Mouse (Mus musculus): ENCODE results near the gene Akap6. TPM values are rescaled to one million over a fixed set of nuclear protein-coding genes. Genes with fewer than 3 reads are reported as not detected.
"Not testable (repeated sequence)": the region's sequence is repeated elsewhere in the genome, so short reads cannot be mapped to it uniquely, and the experiment has no call there.

The Akap6 gene
- total RNA-seq, 2 experiments from 2014 or later: 120 to 125 TPM

DNA sequence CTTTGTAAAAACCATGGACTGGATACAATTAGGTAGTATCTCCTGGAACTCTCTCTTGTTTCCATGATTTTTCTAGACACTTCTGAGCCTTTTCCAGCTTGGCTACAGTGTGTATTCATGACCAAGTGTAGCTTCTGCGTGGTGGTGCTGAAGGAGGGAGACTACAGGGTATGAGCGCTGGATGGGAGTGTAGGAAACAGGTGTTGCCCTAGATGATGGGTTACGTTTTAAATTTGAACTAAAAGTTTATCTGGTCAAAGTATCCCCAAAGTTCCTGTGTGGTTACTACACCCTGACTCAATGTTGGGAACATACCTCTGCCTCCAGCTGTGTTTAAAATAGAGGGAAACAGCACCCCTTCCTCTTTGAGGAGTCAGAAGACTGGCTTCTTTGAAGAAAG is 12.2 kb downstream of the Akap6 start:
- no peak for DNase-seq
- intact Hi-C loops (cut with DNase I): no loop called here

DNA sequence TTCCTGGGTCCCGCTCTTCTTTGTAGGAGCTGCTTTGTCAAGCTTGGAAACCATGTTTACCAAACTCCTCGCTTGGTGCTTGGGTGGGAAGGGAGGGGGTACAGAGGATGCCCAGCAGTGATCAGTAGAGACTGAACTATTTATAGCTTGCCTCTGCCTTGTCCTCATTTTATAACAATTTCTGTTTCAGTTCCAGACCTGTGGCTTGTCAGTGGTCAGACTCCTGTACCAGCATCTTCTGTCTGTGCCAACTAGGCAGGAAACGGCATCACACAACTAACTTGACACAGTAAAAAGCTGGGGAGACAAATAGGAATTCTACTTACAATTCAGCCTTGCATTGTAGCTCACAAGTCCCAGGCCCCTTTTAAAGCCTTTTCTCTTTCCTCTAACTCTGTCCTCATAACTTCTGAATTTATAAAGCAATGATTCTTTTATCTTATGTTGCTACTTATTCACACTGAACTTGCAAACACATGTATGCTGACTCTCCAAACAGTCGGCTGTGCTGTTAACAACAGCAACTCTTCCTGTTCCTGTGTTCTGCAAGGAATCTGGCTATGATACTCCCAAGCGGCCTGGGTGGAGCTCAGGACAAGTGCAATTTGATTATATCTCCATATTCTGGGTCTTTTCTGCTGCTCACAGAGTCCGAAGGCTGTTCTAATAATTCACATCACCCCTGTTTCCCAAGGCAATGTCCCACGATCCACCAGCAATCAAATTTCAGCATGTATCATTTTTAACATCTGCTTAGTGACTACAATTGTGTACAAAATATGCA is 12.9 kb downstream of the Akap6 start:
- no peak for DNase-seq
- intact Hi-C loops (cut with DNase I): no loop called here

DNA sequence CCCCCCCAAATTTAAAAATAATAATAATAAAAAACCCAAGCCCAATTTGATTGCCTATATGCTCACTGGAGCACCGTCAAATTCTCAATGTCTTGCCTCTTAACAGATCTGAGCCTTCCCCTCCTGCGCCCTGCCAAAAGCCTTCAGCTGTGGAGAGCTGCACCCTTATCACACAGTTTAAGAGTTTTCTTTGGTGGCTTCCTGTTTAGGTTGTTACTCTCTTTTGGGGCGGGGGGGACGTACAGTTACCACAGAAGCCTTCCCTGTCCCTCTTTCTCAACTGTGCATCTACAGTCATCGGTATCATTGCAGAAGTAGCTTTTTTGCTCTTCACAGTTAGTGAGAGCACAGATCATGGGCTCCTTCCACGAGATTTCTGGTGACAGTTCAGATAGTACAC is 19.2 kb downstream of the Akap6 start:
- intact Hi-C loops (cut with DNase I): no loop called here
- no peak for DNase-seq

DNA sequence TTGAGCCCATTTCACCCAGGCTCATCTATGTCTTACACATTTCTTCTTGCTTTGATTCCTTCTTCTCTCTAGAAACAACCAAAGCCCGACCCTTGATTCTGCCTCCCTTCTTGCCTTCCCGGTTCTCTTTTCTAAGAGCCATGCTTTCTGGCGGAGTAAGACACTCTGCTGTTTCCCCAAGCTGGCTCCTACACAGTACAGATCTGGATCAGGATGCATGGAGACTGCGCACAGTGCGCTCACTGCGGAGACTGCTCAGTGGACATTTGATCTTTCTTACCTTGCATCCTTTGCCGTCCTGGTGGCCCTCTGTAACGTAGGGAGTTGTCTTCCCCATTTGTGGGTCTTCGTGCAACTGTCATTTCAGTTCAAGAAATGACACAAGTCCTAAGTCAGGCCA is 20.0 kb downstream of the Akap6 start:
- intact Hi-C loops (cut with DNase I): no loop called here
- DNase-seq: no peak

DNA sequence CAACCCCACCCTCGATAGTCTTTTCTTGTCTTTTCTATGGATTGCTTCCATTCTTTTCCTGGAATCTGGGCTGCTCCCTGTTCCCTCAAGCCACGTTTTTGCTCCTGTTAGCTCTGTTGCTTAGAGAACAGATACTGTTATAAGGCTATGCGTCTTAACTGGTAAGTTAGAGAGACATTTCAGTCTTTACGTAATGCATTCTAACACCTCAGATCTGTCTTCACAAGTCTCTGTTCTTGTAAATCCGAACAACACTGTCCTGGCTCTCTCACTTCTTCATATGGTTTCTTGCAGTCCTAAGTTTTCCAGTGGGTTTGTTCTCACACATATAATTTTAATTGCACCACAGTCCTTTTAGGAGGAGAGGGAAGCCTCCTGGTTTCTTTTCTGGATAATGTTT is 20.5 kb downstream of the Akap6 start:
- no peak for DNase-seq
- intact Hi-C loops (cut with DNase I): no loop called here

DNA sequence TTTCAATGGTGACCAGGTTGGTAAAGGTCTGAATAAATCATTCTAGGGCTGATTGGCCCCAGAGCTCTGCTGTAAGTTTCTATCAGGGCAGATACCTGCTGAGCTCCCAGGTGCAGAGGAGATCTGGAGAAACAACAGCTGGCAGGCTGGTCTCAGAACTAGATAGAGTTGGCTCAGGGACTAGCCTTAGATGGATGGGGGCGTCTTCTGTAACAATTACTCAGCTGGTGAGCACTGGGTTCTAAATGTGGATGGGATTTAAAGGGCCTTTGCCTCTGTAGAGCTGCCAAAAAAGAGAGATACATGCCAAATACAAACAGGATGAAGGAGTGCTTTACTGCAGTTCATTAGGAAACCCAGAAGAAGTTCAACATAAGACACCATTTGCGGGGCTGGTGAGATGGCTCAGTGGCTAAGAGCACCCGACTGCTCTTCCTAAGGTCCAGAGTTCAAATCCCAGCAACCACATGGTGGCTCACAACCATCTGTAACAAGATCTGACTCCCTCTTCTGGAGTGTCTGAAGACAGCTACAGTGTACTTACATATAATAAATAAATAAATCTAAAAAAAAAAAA is 24.9 kb downstream of the Akap6 start:
- DNase-seq: peak; percentile 15
- intact Hi-C loops (cut with DNase I): not testable (repeated sequence)

DNA sequence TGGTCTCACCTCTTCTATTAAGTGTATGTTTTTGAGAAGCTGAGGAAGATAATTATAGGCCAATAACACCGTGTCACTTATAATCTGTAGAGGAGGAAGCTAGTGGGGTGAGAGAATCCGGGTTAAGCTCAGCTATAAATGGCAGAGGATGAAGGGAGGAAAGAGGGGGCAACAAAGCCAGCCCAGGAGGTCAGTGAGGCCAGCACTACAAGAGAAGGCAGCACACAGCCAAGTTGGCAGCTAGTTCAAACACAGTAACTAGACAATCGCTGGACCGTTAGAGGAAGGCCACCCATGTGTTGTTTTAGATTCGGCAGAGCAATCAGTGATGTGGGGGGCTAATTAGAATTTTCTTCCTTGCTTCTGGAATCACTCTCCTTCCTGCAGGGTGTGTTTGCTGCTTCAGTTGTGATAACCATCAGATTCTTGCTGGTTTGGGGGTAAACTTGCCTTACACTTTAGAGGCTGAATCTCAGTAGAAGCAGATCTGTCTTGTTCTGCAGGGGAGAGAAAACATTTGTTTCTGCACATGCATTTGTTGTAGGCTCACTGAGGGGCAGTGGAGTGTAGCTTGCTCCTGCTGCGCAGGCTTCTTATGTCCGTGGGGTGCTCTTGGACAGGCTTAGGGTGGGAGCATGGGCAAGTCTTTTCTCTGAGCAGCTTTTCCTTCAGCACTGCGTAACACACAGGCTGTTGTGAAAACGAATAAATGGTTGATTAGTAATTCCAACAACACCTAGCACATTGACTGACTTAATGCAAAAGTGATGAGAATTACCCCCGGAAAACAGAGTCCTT is 27.4 kb downstream of the Akap6 start:
- intact Hi-C loops (cut with DNase I): no loop called here
- DNase-seq: peak; percentile 60

DNA sequence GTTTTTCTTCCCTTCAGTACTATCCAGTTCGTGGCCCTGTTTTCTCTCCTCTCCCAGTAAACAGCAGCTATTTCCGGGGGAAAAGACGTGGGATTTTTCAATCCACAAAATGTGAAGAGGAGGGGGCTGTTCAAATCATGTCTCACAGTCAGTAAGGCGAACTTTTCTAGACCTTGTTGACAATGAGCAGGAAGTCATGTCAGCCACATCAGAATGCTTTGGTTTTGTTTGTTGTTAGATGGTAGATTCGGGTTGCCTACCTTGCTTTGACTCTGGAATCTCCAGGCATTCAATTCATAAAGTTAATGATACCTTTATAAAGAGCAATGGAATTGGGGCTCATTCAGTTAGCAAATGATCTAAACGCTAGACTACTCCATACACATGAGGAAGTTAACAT is 30.2 kb downstream of the Akap6 start:
- intact Hi-C loops (cut with DNase I): no loop called here
- no peak for DNase-seq

DNA sequence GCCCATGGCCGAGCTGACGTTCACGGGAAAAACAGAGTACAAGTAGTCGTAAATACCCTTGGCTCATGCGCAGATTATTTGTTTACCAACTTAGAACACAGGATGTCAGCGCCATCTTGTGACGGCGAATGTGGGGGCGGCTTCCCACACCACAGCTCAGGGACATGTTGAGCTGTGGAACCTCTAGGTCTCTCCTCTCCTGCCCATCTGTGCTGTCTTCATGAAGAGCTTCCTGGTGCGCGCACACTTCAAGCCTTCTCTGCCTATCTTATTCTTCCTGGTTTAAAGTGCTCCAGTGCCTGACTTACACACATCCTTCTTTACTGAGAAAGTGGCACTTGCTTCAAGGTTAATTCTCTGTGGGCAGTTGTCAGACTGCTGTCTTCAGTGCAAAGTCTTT is 36.0 kb downstream of the Akap6 start:
- intact Hi-C loops (cut with DNase I); DNase-seq: not testable (repeated sequence)

DNA sequence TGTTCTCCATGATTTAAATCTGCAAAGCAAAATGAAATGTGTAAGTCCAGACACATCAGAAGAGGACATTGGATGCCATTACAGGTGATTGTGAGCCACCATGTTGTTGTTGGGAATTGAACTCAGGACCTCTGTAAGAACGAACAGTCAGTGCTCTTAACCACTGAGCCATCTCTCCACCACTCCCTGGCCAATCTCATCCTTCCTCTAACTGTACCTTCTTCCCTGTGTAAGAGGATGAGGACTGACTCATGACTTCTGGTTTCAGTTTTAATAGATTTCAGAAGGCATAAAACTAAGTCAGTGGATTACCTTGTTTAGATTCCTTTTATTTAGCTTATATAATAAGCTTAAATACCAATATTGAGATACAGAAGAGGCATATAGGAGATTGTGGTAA is 38.0 kb downstream of the Akap6 start:
- no peak for DNase-seq
- intact Hi-C loops (cut with DNase I): no loop called here

DNA sequence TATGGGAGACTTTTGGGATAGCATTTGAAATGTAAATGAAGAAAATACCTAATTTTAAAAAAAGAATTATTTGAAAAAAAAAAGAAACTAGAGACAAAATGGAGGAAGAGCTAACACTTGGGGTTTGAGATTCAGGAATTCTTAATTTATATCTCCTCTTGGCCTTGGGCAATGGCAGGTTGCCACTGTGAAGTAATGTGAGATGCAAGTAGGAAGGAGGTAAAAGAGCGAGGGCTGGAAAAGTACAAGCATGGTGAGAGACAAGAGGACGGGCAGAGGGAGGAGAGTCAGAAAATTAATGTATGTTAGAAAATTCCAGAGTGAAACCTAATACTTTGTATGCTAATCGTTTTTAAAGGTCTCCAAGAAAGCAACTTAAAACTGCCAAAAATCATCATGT is 40.1 kb downstream of the Akap6 start:
- no peak for DNase-seq
- intact Hi-C loops (cut with DNase I): no loop called here

DNA sequence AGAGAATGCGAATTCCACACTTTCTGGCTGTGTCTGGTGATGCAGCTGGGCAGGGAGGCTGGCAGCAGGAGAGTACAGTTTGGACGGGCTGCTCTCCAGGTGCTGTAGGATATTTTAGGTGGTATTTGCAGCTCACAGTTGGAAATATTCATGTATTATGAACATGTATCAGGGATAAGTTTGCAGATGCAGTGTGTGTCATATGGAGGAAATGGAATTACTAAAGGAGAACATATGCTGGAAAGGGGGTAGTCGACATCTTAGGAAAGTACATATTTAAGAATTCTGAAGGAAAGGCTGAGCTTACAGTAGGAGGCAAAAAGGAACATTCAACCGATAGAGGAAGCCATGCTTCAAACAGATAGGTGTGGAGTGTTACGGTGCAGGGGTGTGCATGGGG is 42.6 kb downstream of the Akap6 start:
- no peak for DNase-seq
- intact Hi-C loops (cut with DNase I): no loop called here

DNA sequence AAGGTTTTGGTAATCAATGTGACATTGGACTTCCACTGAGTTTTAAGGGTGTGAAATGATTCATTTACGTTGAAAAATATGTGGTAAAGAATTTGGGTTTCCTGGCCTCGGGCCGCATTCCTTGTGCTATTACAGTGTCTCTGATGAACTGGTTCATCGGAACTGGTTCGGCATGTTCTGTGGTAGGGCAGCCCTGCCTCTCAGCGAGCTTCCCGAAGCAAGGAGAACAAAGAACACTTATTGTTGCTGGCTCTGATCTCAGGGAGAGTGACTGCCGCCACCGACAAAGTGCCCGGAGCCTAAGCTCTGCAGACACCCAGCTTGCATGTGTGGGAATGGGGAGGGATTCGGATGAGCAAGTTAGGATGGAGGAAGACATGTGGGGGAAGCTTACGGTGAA is 50.8 kb downstream of the Akap6 start:
- intact Hi-C loops (cut with DNase I): no loop called here

DNA sequence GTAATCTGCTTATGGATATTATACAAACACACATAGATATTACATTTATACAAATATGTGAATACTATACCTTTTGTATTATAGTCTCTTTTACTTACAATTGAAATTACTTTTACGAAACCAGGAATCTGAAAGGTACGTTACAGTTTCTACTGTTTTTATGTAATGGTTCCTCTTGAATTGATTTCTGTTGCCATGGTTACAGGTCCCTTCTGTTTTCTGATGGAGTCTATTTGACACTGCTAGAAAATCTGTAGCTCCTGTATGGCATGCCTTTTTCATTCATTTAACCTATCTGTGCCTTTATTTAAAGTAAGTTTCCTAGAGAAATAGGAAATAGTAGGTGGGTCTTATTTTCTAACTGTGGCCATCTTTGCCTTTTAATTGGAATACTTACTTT is 56.5 kb downstream of the Akap6 start:
- intact Hi-C loops (cut with DNase I): no loop called here
- no peak for DNase-seq

More for the DNA sequence above, 50.8 kb downstream of the Akap6 start:
- no peak for DNase-seq

DNA sequence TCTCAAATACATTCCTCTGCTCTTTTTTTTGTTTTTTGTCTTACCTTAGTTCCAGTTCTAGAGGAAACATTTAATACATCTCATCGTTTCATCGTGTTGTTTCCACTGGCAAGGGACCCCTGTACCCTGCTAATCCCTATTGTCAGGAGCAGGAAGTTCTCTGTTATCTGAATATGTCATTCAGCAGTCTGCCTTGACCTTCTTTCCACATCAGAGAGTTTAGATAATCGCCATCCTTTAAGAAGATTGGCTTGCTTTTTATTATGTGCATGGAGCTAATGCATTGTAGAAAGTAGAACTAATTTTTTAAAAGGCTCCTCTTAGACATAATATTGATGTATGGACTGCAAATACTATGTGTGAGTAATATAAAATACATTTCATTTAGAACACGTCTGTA is 58.7 kb downstream of the Akap6 start:
- DNase-seq: no peak
- intact Hi-C loops (cut with DNase I): no loop called here

DNA sequence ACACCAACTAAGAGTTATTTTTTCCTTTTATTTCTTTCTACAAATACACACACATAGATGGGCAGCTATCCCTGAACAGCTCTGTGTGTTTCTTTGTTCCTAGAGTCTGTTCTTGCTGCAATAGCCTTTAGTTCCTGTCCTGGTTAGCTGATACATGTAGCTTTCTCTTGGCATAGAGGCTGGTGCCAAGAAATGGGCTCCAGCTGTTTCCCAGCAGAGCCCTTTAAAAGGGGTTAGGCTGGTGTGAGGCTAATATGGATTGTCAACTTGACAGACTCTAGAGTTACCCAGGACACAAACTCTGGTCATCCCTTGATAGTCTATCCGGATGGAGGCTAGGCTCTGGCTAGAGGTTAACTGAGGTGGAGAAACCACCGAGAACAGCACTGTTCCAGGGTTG is 64.9 kb downstream of the Akap6 start:
- intact Hi-C loops (cut with DNase I): no loop called here
- DNase-seq: no peak

DNA sequence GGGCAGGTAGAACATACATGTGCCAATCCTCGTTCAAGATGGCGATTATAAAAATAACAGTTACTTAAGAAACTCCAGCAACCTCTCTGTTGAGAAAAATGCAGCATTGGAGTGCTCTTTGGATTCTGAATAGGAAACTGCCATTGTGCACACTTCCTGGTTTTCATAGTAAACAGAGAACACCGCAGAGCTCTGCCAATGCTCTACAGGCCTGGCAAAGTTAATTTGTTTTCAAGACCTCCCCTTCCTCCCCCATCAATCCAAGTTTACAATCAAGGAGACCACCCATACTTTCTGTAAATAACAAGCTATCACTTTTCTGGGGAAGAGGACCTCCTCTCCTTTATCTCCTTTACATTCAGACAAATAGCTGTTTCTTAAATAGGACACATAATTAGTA is 65.6 kb downstream of the Akap6 start:
- intact Hi-C loops (cut with DNase I): no loop called here
- no peak for DNase-seq

DNA sequence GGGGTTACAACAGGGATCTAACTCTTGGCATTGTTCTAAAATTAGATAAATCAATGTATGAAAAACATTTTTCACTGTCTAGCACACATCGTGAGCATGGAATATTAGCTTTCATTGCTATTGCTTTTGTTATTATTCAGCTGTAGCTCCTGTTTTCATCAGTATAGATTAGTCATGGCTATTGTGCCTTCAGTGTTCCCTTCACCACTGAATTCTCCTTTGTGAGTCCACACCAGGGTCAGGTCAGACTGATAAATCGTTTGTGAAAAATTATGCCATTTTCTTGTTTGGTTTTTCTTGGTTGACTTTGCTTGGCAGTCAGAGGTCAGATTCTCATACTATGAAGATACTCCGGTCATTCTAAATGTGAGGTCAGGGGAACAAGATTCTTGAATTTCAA is 70.4 kb downstream of the Akap6 start:
- intact Hi-C loops (cut with DNase I): no loop called here

DNA sequence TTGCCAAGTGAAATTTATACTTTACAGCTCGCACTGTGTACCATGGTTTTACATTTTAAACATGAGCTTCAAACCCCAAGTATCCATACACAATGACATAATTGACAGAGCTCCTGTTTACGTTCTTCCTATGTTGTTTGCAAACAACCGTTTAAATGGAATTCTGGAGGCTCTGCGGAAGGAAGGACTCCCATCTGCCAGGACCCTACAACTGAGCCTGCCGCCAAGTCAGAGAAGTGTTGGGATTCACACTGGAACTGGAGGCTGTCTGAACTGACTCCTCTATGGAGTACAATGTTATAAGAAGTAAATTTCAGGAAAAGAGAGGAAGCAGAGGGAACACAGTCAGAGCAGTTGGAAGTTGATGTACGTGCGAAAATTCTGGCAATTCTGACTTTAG is 72.7 kb downstream of the Akap6 start:
- DNase-seq: no peak
- intact Hi-C loops (cut with DNase I): no loop called here

More for the DNA sequence above, 70.4 kb downstream of the Akap6 start:
- DNase-seq: no peak

DNA sequence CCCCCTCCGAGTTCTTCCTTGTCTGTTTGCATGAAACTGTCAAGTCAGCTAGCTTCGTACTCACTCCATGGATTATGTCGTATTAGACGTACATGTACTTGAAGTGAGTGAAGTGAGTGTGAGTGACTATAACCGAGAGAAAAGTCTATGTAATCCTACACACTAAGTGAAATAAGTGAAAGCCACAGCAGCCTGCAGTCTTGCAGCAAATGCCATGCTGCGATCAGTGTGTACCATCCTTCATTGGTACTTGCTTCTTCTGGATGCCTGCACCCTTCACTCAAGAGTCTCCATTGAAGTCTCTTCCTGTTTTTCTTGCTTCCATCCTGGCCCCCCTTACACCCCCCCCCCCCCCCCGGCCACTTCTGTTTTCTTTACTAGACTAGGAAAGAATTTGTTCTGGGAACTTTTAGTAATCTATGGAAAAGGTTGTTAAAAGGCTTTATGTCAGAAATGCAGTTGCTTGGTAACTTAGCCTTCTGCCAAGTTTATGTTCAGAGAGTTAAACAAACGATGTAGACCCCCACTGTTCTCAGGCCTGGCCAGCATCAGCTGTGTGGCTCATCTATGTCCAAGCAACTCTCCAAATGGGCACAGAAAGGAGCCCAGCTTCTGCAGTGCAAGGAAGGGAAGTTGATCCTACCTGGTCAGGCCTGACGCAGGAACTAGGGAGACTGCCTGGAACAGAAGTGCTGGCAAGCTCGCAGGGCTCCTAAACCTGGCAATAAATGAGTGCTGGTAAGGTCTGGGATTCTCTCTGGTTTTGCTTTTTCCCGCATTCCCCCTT is 73.5 kb downstream of the Akap6 start:
- intact Hi-C loops (cut with DNase I): no loop called here
- peak; percentile 36 for DNase-seq

DNA sequence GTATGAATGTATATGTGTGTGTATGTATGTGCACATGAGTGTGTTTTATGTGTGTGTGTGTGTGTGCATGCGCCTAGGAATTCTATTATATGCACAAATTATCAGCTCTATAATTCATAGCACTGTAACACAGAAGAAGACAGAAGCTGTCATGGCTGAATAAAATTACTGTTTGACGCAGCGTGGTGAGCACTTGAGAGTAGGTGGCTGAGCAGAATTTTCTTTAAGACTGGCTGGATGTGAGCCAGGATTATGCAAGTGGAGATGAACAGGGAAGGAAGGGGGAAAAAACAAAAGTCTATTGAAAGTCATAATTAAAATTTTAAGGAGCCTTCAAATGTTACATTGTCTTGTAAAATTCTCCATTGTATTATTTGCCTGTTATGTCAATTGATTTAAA is 74.7 kb downstream of the Akap6 start:
- intact Hi-C loops (cut with DNase I): no loop called here
- peak; percentile 37 for DNase-seq

All from left cerebral cortex, postnatal 4 days (tissue).